Mouse (Mus musculus) bone marrow, adult 2 months (tissue): ENCODE data around the gene Mrpl34.

Experiments used
- CTCF ChIP-seq: fragments of 200-500 bp; IDR thresholded peaks from 2 replicates; pipeline ENCODE4 v1.5.1; 2011; ENCODE audit warnings: low read length, control low read depth; ENCODE audit not compliant: control insufficient read depth, insufficient read depth
- POLR2A ChIP-seq: fragments of 200-500 bp; IDR thresholded peaks from 2 replicates; pipeline ENCODE4 v1.6.1; 2011; ENCODE audit warnings: low read depth, mild to moderate bottlenecking, control low read depth, low read length, borderline replicate concordance; ENCODE audit not compliant: control insufficient read depth

GRCm38 (mm10) chr8:71462786-71463185, 2.0 kb upstream of the Mrpl34 start:
- TF ChIP-seq CTCF (no peak), POLR2A (no peak)
